Mouse (Mus musculus): ENCODE data around the gene Dcpp2. TPM values are rescaled to one million over a fixed set of nuclear protein-coding genes. Genes with fewer than 3 reads are reported as not detected.
"Not testable (repeated sequence)": the region's sequence is repeated elsewhere in the genome, so short reads cannot be mapped to it uniquely, and the experiment has no call there.

The Dcpp2 gene
- polyA plus RNA-seq, 1 experiment from 2014 or later, result not detected

- DNase-seq (ENCODE audit: low spot score) (no peak), ATAC-seq (ENCODE audit: low FRiP score, low TSS enrichment) (no peak)
- H3K36me3 ChIP-seq (ENCODE audit: control insufficient read depth, insufficient read depth, low read length), result no peaks in the 10 kb centered on the region
- H3K9me3 ChIP-seq (ENCODE audit: control insufficient read depth, low read length), result no peaks in the 10 kb centered on the region
- no peak overlapping the region for H3K27ac ChIP-seq (replicated peaks)
- whole genome bisulfite sequencing, result 76% methylated on average over 4 of the region's 4 CpGs
- no peak for TF ChIP-seq EP300 (optimal IDR thresholded peaks at IDR 0.05)
- no peak for TF ChIP-seq CTCF (IDR thresholded peaks at IDR 0.05; ENCODE audit: low read depth)
- no peak overlapping the region for H3K4me3 ChIP-seq (ENCODE audit: low read depth, low read length)
- no peak overlapping the region for H3K4me2 ChIP-seq (replicated peaks; ENCODE audit: low read depth)
- no peaks in the 10 kb centered on the region for H3K4me1 ChIP-seq (replicated peaks; ENCODE audit: control insufficient read depth, insufficient read depth)
- no peaks in the 10 kb centered on the region for H3K27me3 ChIP-seq (ENCODE audit: control insufficient read depth, insufficient read depth, low read length)
- no peak overlapping the region for H3K9ac ChIP-seq (ENCODE audit: low read length)
These were observed 17.8 kb upstream of the Dcpp2 start for GRCm38 (mm10) chr17:23862926-23863325.

- 83% methylated on average over 15 of the region's 15 CpGs for WGBS
- TF ChIP-seq EP300 (optimal IDR thresholded peaks at IDR 0.05) (no peak), CTCF (IDR thresholded peaks at IDR 0.05; ENCODE audit: low read depth) (no peak)
These were observed 12.9 kb upstream of the Dcpp2 start, which contains the start of gene Prss21 for GRCm38 (mm10) chr17:23867756-23868155. Gene Prss21 (plus strand): TSS chr17:23868056.

DNA sequence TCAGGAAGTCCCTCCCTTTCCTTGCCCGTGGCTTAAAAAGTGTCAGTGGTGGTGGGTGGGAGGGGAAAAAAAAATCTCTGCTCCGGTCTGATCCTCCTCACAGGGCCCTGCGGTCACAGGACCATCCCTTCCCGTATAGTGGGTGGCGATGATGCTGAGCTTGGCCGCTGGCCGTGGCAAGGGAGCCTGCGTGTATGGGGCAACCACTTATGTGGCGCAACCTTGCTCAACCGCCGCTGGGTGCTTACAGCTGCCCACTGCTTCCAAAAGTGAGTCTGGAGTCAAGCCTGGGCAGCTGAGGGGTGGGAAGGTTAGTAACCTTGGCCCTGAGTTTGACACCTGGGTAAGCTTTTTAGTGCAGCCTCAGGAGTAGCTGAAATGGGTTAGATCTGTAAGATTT, 12.2 kb upstream of the Dcpp2 start:
- 88% methylated on average over 11 of the region's 11 CpGs for WGBS
- DNase-seq (ENCODE audit: low spot score), result no peak
- no peak overlapping the region for H3K4me3 ChIP-seq (ENCODE audit: low read depth, low read length)
- no peak for TF ChIP-seq CTCF (IDR thresholded peaks at IDR 0.05; ENCODE audit: low read depth)
- H3K36me3 ChIP-seq (ENCODE audit: control insufficient read depth, insufficient read depth, low read length), result no peaks in the 10 kb centered on the region
- no peaks in the 10 kb centered on the region for H3K27me3 ChIP-seq (ENCODE audit: control insufficient read depth, insufficient read depth, low read length)
- no peak overlapping the region for H3K9ac ChIP-seq (ENCODE audit: low read length)
- no peaks in the 10 kb centered on the region for H3K9me3 ChIP-seq (ENCODE audit: control insufficient read depth, low read length)
- no peak overlapping the region for H3K4me2 ChIP-seq (replicated peaks; ENCODE audit: low read depth)
- H3K27ac ChIP-seq (replicated peaks), result no peak overlapping the region
- H3K4me1 ChIP-seq (replicated peaks; ENCODE audit: control insufficient read depth, insufficient read depth), result no peaks in the 10 kb centered on the region
- no peak for ATAC-seq (ENCODE audit: low FRiP score, low TSS enrichment)

More at GRCm38 (mm10) chr17:23867756-23868155, 12.9 kb upstream of the Dcpp2 start, which contains the start of gene Prss21:
- Histone ChIP-seq H3K9ac (ENCODE audit: low read length) (no peak within 1 kb of the TSS), H3K27me3 (ENCODE audit: control insufficient read depth, insufficient read depth, low read length) (no peaks in the 10 kb centered on the region), H3K4me3 (ENCODE audit: low read depth, low read length) (no peak within 1 kb of the TSS), H3K9me3 (ENCODE audit: control insufficient read depth, low read length) (no peaks in the 10 kb centered on the region), H3K4me2 (replicated peaks; ENCODE audit: low read depth) (no peak within 1 kb of the TSS), H3K4me1 (replicated peaks; ENCODE audit: control insufficient read depth, insufficient read depth) (no peaks in the 10 kb centered on the region), H3K36me3 (ENCODE audit: control insufficient read depth, insufficient read depth, low read length) (no peaks in the 10 kb centered on the region), H3K27ac (replicated peaks) (no peak within 1 kb of the TSS)
- ATAC-seq (ENCODE audit: low FRiP score, low TSS enrichment), result no peak
- DNase-seq (ENCODE audit: low spot score), result no peak

DNA sequence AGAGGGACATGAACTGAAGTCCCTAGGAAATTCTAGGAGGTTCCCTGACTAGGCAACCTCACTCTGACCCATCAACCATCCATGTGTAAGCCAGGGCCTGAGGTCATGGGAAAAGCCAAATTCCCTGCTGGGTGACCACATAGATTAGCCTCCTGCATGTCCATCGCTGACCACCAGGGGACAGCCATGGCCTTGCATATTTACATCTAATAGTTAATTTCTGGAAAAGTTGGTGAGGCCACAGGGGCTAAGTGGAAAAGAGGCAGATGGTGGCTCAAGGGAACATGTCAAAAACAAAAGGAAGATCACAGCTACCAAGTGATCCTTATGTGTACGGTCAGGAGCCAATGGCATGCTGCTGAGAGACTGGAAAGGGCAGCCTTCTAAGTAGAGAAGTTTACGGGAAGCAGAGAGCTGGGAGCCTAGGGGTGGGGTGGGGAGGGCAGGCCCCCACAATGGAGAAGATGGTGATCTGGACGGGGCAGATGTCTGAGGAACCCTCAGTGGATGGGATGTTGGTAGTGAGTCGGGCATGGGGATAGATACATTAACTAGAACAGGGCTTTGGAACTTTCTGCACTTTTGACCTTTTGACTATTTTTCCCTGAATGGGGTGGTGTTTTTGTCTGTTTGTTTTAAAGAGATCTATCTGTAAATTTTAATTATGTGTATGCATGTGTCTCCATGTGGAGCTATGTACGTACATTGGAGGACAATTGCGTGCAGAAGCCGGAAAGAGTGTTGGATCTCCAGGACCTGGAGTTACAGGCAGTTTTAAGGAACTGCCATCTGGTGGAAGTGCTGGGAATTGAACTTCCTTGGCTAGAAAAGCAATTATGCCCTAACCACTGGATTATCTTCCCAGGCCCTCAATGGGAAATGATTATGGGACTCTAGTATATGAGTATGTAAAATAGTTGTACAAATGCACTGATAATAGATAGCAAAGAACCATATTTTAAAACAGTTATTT, 6.5 kb upstream of the Dcpp2 start:
- H3K36me3 ChIP-seq (ENCODE audit: control insufficient read depth, insufficient read depth, low read length), result no peaks in the 10 kb centered on the region
- no peak for TF ChIP-seq EP300 (optimal IDR thresholded peaks at IDR 0.05)
- TF ChIP-seq CTCF (IDR thresholded peaks at IDR 0.05; ENCODE audit: low read depth), result peak; percentile 96
- peak; percentile 58 for ATAC-seq (ENCODE audit: low FRiP score, low TSS enrichment)
- H3K4me3 ChIP-seq (ENCODE audit: low read depth, low read length), result no peak overlapping the region
- no peak overlapping the region for H3K4me2 ChIP-seq (replicated peaks; ENCODE audit: low read depth)
- H3K9ac ChIP-seq (ENCODE audit: low read length), result no peak overlapping the region
- WGBS, result 34% methylated on average over 8 of the region's 8 CpGs
- no peak overlapping the region for H3K27ac ChIP-seq (replicated peaks)
- no peaks in the 10 kb centered on the region for H3K9me3 ChIP-seq (ENCODE audit: control insufficient read depth, low read length)
- DNase-seq (ENCODE audit: low spot score), result peak; percentile 63
- no peaks in the 10 kb centered on the region for H3K27me3 ChIP-seq (ENCODE audit: control insufficient read depth, insufficient read depth, low read length)
- no peaks in the 10 kb centered on the region for H3K4me1 ChIP-seq (replicated peaks; ENCODE audit: control insufficient read depth, insufficient read depth)

DNA sequence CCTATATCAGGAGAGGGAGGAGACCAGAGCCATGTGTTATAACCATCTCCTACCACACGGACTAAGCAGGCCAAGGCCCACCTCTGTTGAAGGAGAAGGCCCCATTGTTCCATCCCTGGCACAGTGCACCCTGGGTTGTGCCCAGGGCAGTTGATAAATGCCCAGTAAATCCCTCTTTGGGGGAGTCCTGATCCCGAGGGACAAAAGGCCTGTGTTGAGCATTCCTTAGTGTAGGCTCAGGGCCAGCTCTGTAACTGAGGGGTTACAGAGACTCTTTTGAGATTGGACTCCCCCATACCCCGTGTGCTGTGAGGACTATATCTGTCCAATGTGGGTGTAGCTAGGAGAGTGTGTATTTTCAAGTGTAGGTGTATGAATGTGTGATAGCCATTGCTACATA, 3.9 kb upstream of the Dcpp2 start:
- Histone ChIP-seq H3K36me3 (ENCODE audit: control insufficient read depth, insufficient read depth, low read length) (no peaks in the 10 kb centered on the region), H3K9ac (ENCODE audit: low read length) (no peak overlapping the region), H3K9me3 (ENCODE audit: control insufficient read depth, low read length) (no peaks in the 10 kb centered on the region), H3K4me1 (replicated peaks; ENCODE audit: control insufficient read depth, insufficient read depth) (no peaks in the 10 kb centered on the region), H3K4me3 (ENCODE audit: low read depth, low read length) (no peak overlapping the region), H3K27ac (replicated peaks) (no peak overlapping the region), H3K4me2 (replicated peaks; ENCODE audit: low read depth) (no peak overlapping the region), H3K27me3 (ENCODE audit: control insufficient read depth, insufficient read depth, low read length) (no peaks in the 10 kb centered on the region)
- ATAC-seq (ENCODE audit: low FRiP score, low TSS enrichment) (no peak), DNase-seq (ENCODE audit: low spot score) (no peak)
- WGBS, result 47% methylated on average over 3 of the region's 3 CpGs
- TF ChIP-seq EP300 (optimal IDR thresholded peaks at IDR 0.05), result no peak
- no peak for TF ChIP-seq CTCF (IDR thresholded peaks at IDR 0.05; ENCODE audit: low read depth)

- no peak overlapping the region for H3K4me3 ChIP-seq (ENCODE audit: low read depth, low read length)
- TF ChIP-seq EP300 (optimal IDR thresholded peaks at IDR 0.05) (no peak), CTCF (IDR thresholded peaks at IDR 0.05; ENCODE audit: low read depth) (no peak)
- no peaks in the 10 kb centered on the region for H3K36me3 ChIP-seq (ENCODE audit: control insufficient read depth, insufficient read depth, low read length)
- no peak overlapping the region for H3K27ac ChIP-seq (replicated peaks)
- no peak for DNase-seq (ENCODE audit: low spot score)
- H3K4me2 ChIP-seq (replicated peaks; ENCODE audit: low read depth), result no peak overlapping the region
- H3K9ac ChIP-seq (ENCODE audit: low read length), result no peak overlapping the region
- no peak for ATAC-seq (ENCODE audit: low FRiP score, low TSS enrichment)
- no peaks in the 10 kb centered on the region for H3K9me3 ChIP-seq (ENCODE audit: control insufficient read depth, low read length)
- H3K27me3 ChIP-seq (ENCODE audit: control insufficient read depth, insufficient read depth, low read length), result no peaks in the 10 kb centered on the region
- 94% methylated on average over 2 of the region's 2 CpGs for WGBS
- no peaks in the 10 kb centered on the region for H3K4me1 ChIP-seq (replicated peaks; ENCODE audit: control insufficient read depth, insufficient read depth)
These were observed 3.5 kb upstream of the Dcpp2 start for GRCm38 (mm10) chr17:23877166-23877565.

DNA sequence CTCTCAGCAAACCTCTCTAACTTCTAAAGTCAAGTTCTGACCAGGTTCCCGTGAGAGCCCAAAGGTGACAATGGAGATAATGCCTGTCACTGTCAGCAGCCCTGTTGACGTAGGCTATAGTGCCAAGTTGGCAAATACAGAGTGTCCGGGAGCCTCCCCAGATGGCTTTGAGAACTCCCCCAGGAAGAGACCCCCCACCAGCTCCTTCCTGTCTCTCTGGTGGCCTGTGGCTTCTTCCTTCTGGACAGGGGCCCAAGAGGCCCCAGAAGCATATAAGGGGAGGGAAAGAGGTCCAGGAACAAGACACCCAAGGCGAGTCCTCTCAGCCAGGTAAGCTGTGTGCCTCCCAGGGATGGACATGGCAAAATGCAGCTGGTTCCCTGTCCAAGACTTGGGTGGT, 36.5 kb downstream of the Dcpp2 start, which contains the start of gene Dcpp3:
Gene Dcpp3, plus strand, starts transcription at position 301 of the 400 bp plus-strand sequence.
- not testable (repeated sequence) for H3K36me3 ChIP-seq (ENCODE audit: control insufficient read depth, insufficient read depth, low read length); H3K9me3 ChIP-seq (ENCODE audit: control insufficient read depth, low read length); H3K9ac ChIP-seq (ENCODE audit: low read length); H3K4me3 ChIP-seq (ENCODE audit: low read depth, low read length); H3K4me1 ChIP-seq (replicated peaks; ENCODE audit: control insufficient read depth, insufficient read depth); H3K4me2 ChIP-seq (replicated peaks; ENCODE audit: low read depth); H3K27me3 ChIP-seq (ENCODE audit: control insufficient read depth, insufficient read depth, low read length); H3K27ac ChIP-seq (replicated peaks); DNase-seq (ENCODE audit: low spot score); ATAC-seq (ENCODE audit: low FRiP score, low TSS enrichment)
- 46% methylated on average over 4 of the region's 4 CpGs for WGBS

Data from stomach, postnatal 0 days (tissue).